Mouse (Mus musculus) limb, embryonic 15.5 days (tissue): Measurements from ENCODE around the gene Ubxn2a. TPM values are rescaled to one million over a fixed set of nuclear protein-coding genes. Genes with fewer than 3 reads are reported as not detected.
"Not testable (repeated sequence)": the region's sequence is repeated elsewhere in the genome, so short reads cannot be mapped to it uniquely, and the experiment has no call there.

ENCODE experiments used
- ATAC-seq: fragments of 200-750 bp; cut with Nextera tagmentation; 2 replicates; pipeline ENCODE4 v1.8.0; 2017; ENCODE audit warnings: low read depth, moderate TSS enrichment; ENCODE audit not compliant: insufficient number of reproducible peaks, low FRiP score, low TSS enrichment
- H3K27ac ChIP-seq: fragments of 300-500 bp; sonication (generic); 2 replicates; pipeline ENCODE4 v1.5.1; 2015; ENCODE audit warnings: moderate library complexity, mild to moderate bottlenecking, inconsistent platforms
- H3K27me3 ChIP-seq: fragments of 300-500 bp; sonication (generic); 2 replicates; pipeline ENCODE4 v1.6.1; 2015; ENCODE audit warnings: inconsistent platforms
- H3K36me3 ChIP-seq: fragments of 300-500 bp; sonication (generic); 2 replicates; pipeline ENCODE4 v1.6.1; 2015; ENCODE audit warnings: inconsistent platforms
- H3K4me1 ChIP-seq: fragments of 300-500 bp; sonication (generic); 2 replicates; pipeline ENCODE4 v1.6.1; 2015; ENCODE audit warnings: inconsistent platforms
- H3K4me2 ChIP-seq: fragments of 300-500 bp; sonication (generic); 2 replicates; pipeline ENCODE4 v1.6.1; 2015; ENCODE audit warnings: mild to moderate bottlenecking, inconsistent platforms
- H3K4me3 ChIP-seq: fragments of 300-500 bp; sonication (generic); 2 replicates; pipeline ENCODE4 v1.5.1; 2015; ENCODE audit warnings: mild to moderate bottlenecking, inconsistent platforms
- H3K9ac ChIP-seq: fragments of 300-500 bp; sonication (generic); 2 replicates; pipeline ENCODE4 v1.6.1; 2015; ENCODE audit warnings: inconsistent platforms
- H3K9me3 ChIP-seq: fragments of 300-500 bp; sonication (generic); 2 replicates; pipeline ENCODE4 v1.6.1; 2016; ENCODE audit warnings: inconsistent platforms
- WGBS: fragments of 180-500 bp; shearing (Covaris S2); methylation state at CpG from one replicate; pipeline ENCODE4 v1.1.7; 2015; 5-methylcytosine and 5-hydroxymethylcytosine counted together
- polyA plus RNA-seq: library from polyadenylated mRNA; unstranded; fragments of >200 nt; fragmentation: Nextera tagmentation; extraction: Ambion mirVana; gene quantifications from 2 replicates; pipeline ENCODE4 v1.2.1, GENCODE M21; 2015

Gene Ubxn2a
- 24.6 and 25.6 TPM in 2 replicates for polyA plus RNA-seq

DNA sequence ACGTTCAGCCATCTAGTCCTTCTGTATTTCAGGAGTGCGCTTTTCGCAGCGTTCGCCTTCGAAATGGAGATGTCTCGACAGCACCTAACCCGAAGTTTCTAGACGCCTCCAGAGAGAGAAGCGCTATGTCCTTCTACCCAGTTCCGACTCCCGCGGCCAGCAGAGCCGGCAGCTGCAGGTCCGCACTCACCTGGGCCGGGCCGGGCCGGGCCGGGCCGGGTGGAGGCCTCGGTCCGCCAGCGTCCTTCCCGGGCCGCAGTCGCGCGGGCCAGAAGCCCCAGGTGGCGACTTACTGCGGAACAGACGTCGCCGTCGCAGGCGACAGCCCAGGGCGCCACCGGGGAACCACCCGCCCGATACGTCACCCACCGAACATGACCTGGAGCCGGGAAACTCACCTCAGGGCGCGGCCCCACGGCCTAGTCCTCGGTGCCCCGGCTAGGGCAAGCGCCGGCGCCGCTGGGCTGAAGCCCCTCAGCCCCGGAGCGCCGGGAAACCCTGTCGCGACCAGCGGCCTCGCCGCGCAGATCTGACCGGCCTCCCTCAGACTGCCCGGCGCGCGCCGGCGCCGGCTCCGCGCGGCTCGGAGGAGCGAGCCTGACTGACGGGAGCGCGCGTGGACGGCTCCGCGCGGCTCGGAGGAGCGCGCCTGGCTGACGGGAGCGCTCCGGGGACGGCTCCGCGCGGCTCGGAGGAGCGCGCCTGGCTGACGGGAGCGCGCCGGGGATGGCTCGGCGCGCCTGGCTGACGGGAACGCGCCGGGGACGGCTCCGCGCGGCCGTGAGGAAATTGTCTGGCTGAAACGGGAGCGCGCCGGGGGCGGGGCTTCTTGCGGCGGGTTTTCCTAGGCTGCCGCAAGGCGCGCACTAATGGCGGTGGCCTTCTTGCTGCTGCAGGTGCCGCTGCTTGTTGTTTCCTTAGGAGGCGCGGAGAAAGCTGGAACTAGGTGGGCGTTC is at the start of gene Ubxn2a:
Gene Ubxn2a, minus strand, starts transcription at position 755 of the 956 bp plus-strand sequence.
- Histone ChIP-seq H3K4me3 (peak within 1 kb of the TSS; percentile 75), H3K36me3 (no peaks in the 10 kb centered on the region), H3K27me3 (no peaks in the 10 kb centered on the region), H3K9me3 (no peaks in the 10 kb centered on the region), H3K27ac (peak within 1 kb of the TSS; percentile 84), H3K9ac (peak within 1 kb of the TSS; percentile 80), H3K4me1 (no peaks in the 10 kb centered on the region), H3K4me2 (peak within 1 kb of the TSS; percentile 69)
- peak; percentile 91 for ATAC-seq
- under 1% methylated on average over 123 of the region's 125 CpGs for WGBS

DNA sequence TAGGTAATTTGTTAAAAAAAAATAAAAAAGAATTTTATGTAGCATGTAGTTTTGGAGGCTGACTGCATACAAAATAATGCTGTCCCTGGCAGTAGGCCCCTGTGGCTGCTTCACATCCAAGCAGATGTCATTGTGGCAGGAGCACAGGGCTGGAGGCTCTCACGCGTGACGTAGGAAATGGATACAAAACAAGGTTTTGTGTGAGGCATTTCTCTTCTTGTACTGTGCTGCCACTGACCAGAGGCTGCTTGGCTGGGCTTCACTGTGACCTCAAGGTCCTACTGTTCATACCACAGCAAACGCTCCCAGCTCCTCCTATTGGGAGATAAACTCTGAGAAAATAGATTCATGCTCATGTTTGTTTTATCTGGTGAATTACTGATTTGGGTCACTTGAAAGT is 45.7 kb upstream of the Ubxn2a start:
- Histone ChIP-seq H3K27ac (no peak overlapping the region), H3K4me3 (no peak overlapping the region), H3K9ac (no peak overlapping the region), H3K9me3 (no peaks in the 10 kb centered on the region), H3K36me3 (peaks cover 45% of the 10 kb centered on the region), H3K4me1 (no peaks in the 10 kb centered on the region), H3K27me3 (no peaks in the 10 kb centered on the region), H3K4me2 (no peak overlapping the region)
- WGBS: 96% methylated on average over 4 of the region's 4 CpGs
- ATAC-seq: no peak

DNA sequence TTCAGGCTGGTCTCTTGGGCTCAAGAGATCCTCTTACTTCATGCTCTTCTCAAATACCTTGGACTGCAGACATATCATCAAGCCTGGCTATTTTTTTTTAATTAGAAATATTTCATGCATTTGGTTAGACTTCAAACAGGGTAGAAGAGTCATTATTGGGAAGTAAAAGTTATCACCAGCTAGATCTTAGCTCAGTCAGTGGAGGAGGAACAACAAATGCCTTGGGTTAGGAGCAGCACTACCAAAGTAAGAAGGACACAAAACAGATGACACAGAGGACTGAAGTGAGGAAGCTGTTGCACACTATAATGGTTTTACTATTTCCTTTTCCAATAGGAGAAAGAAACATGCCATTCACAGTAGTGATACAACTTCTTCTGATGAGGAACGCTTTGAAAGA is 44.8 kb upstream of the Ubxn2a start:
- 94% methylated on average over 1 of the region's 1 CpGs for whole genome bisulfite sequencing
- Histone ChIP-seq H3K4me2 (no peak overlapping the region), H3K27me3 (no peaks in the 10 kb centered on the region), H3K36me3 (peaks cover 52% of the 10 kb centered on the region), H3K27ac (no peak overlapping the region), H3K9me3 (no peaks in the 10 kb centered on the region), H3K4me3 (no peak overlapping the region), H3K4me1 (no peaks in the 10 kb centered on the region), H3K9ac (no peak overlapping the region)
- no peak for ATAC-seq

GRCm38 (mm10) chr12:4930820-4931548 is 23.5 kb upstream of the Ubxn2a start:
- no peaks in the 10 kb centered on the region for H3K27me3 ChIP-seq
- no peak overlapping the region for H3K4me2 ChIP-seq
- no peak overlapping the region for H3K9ac ChIP-seq
- no peaks in the 10 kb centered on the region for H3K9me3 ChIP-seq
- no peaks in the 10 kb centered on the region for H3K4me1 ChIP-seq
- no peak for ATAC-seq
- H3K4me3 ChIP-seq: no peak overlapping the region
- WGBS: 89% methylated on average over 3 of the region's 3 CpGs
- no peaks in the 10 kb centered on the region for H3K36me3 ChIP-seq
- no peak overlapping the region for H3K27ac ChIP-seq

DNA sequence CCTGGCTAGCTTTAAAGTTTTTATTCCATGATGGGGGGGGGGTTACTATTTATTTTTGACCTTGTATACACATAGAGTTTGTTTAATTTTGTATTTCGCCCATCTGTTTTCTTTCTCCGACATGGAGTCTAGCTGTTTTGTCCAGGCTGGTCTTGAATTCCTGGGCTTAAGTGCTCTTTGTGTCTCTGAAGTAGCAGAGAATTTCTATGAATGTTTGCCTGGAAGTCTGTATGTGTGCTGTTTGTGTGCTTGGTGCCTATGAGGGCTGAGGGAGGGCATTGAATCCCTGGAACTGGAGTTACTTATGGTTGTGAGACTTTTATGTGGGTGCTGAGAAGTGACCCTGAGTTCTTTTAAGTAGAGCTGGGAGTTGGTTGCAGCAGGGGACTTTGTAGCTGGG is 20.7 kb upstream of the Ubxn2a start:
- no peak overlapping the region for H3K4me2 ChIP-seq
- H3K4me3 ChIP-seq: no peak overlapping the region
- no peak overlapping the region for H3K9ac ChIP-seq
- no peak for ATAC-seq
- no peaks in the 10 kb centered on the region for H3K9me3 ChIP-seq
- H3K27me3 ChIP-seq: no peaks in the 10 kb centered on the region
- no peaks in the 10 kb centered on the region for H3K4me1 ChIP-seq
- no peak overlapping the region for H3K27ac ChIP-seq
- 90% methylated on average over 2 of the region's 2 CpGs for WGBS
- no peaks in the 10 kb centered on the region for H3K36me3 ChIP-seq

DNA sequence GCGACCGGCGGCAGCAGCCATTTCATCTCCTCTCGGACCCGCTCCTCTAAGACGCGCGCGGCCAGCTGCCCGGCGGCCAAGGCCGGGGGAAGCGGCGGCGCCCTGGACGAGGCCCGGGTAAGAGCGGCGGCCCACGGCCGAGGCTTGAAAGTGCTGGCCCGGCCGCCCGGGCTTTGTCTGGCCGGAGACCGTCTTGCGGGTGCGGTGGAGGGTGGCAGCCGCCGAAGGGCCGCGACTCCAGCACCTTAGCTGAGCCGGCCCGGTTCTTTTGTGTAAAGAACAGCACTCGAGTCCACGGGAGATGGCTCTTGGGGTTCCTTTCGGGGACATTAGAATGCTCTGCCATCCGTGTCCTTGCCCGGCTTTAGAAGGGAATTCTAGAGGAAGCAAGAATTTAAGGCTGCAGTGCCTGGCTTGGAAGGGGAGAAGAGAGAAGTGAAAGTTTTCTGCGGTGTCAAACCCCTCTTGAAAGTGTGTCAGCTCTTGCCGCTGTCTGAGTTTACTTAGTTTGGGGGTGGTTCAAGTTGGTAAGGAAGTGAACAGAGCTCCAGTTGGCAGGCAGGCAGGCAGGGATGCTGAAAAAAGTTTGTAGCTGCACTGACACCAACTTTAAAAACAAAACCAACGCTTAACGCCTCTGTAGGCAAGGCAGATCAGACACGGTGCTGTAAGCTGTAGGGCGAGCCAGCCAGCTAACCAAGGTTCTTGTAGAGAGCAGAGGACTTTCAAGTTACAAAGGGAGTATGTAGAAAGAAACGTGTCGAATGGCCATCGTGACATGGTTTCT is 10.5 kb upstream of the Ubxn2a start:
- H3K9me3 ChIP-seq: no peaks in the 10 kb centered on the region
- peak overlapping the region; percentile 98 for H3K27ac ChIP-seq
- peak overlapping the region; percentile 54 for H3K4me2 ChIP-seq
- peak overlapping the region; percentile 93 for H3K4me3 ChIP-seq
- H3K9ac ChIP-seq: peak overlapping the region; percentile 99
- under 1% methylated on average over 48 of the region's 48 CpGs for WGBS
- no peaks in the 10 kb centered on the region for H3K36me3 ChIP-seq
- peaks cover 3% of the 10 kb centered on the region; the same call in 1 of the 2 replicates for H3K4me1 ChIP-seq
- H3K27me3 ChIP-seq: no peaks in the 10 kb centered on the region
- peak; percentile 28 for ATAC-seq

- peak; percentile 96 for ATAC-seq
- under 1% methylated on average over 86 of the region's 89 CpGs for WGBS
Measured at GRCm38 (mm10) chr12:4916994-4917804, 9.7 kb upstream of the Ubxn2a start, which contains the start of gene Atad2b. Gene Atad2b (plus strand): TSS chr12:4917353.

DNA sequence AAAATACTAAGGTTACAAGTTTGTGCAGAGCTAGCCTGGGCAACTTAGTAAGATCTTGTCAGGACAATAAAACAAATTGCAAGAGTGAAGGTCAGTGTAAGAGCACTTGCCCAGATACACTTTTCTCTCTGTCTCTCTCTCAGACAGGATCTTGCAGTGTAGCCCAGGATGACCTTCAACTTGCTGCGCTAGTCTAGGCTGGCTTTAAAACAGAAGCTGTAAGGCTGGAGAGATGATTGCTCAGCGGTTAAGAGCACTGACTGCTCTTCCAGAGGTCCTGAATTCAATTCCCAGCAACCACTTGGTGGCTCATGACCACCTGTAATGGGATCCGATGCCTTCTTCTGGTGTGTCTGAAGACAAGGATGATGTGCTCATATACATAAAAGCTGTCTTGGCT is 7.4 kb upstream of the Ubxn2a start:
- H3K27me3 ChIP-seq: no peaks in the 10 kb centered on the region

More at GRCm38 (mm10) chr12:4916994-4917804, 9.7 kb upstream of the Ubxn2a start, which contains the start of gene Atad2b:
- Histone ChIP-seq H3K27me3 (no peaks in the 10 kb centered on the region), H3K9me3 (no peaks in the 10 kb centered on the region), H3K4me3 (peak within 1 kb of the TSS; percentile 93), H3K27ac (peak within 1 kb of the TSS; percentile 98), H3K4me1 (peaks cover 3% of the 10 kb centered on the region; the same call in 1 of the 2 replicates), H3K4me2 (peak within 1 kb of the TSS; percentile 56), H3K36me3 (no peaks in the 10 kb centered on the region), H3K9ac (peak within 1 kb of the TSS; percentile 99)

DNA sequence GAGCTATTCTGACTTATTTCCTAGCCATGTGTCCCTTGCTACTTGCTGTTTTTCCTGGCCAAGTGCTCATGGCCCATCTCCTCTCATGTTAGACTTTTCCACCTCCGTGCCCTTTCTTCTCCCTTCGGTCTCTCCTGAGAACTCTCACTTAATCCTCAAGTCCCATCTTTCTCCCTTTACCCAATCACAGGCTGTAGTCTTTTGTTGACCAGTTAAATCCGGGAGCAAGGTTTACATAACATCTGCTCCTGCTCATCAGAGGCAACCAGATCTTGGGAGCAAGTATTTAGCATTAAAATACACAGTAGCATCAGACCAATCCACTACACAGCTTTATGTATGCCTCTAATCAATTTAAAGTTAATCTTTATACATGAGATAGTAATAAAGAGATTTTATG is 6.9 kb upstream of the Ubxn2a start:
- no peak overlapping the region for H3K27ac ChIP-seq
- no peaks in the 10 kb centered on the region for H3K9me3 ChIP-seq
- H3K4me2 ChIP-seq: no peak overlapping the region
- no peak overlapping the region for H3K9ac ChIP-seq
- no peak for ATAC-seq
- H3K4me3 ChIP-seq: no peak overlapping the region
- H3K27me3 ChIP-seq: no peaks in the 10 kb centered on the region
- H3K4me1 ChIP-seq: peaks cover 3% of the 10 kb centered on the region; the same call in 1 of the 2 replicates
- H3K36me3 ChIP-seq: no peaks in the 10 kb centered on the region
- 62% methylated on average over 3 of the region's 3 CpGs for WGBS

More for the DNA sequence above, 7.4 kb upstream of the Ubxn2a start:
- ATAC-seq: no peak
- Histone ChIP-seq H3K27ac (no peak overlapping the region), H3K4me2 (no peak overlapping the region), H3K9me3 (no peaks in the 10 kb centered on the region), H3K4me3 (no peak overlapping the region), H3K4me1 (peaks cover 3% of the 10 kb centered on the region; the same call in 1 of the 2 replicates), H3K9ac (no peak overlapping the region), H3K36me3 (no peaks in the 10 kb centered on the region)
- 77% methylated on average over 3 of the region's 3 CpGs for WGBS

- Histone ChIP-seq H3K4me1 (no peaks in the 10 kb centered on the region), H3K27ac (no peak overlapping the region), H3K9me3 (no peaks in the 10 kb centered on the region), H3K4me2 (no peak overlapping the region), H3K9ac (no peak overlapping the region), H3K4me3 (no peak overlapping the region), H3K27me3 (no peaks in the 10 kb centered on the region), H3K36me3 (no peaks in the 10 kb centered on the region)
- 81% methylated on average over 4 of the region's 4 CpGs for WGBS
- no peak for ATAC-seq
Measured at GRCm38 (mm10) chr12:4911716-4912115, 4.2 kb upstream of the Ubxn2a start.

DNA sequence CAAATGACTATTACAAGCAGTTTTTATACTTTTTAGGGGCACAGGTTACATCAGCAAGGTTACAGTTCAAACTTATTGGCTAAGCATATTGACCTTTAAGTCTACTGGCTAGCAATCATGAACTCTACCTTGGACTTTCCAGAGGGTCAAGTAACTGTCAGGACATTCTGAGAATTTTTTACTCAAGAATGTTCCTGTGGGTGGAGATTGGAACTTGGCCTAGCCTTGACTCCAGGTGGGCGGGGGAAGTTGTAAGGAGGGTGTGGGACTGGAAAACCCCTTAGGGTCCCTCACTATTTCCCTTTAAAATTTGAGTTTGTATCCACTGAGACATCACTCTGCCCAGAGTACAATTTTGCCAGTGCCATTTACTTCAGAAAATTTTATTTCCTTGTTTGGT is 3.0 kb upstream of the Ubxn2a start:
- not testable (repeated sequence) for H3K36me3 ChIP-seq, H3K4me1 ChIP-seq, H3K4me2 ChIP-seq, H3K9me3 ChIP-seq, H3K9ac ChIP-seq, ATAC-seq, H3K27ac ChIP-seq, H3K27me3 ChIP-seq, H3K4me3 ChIP-seq
- 83% methylated on average over 1 of the region's 1 CpGs for WGBS
